Mouse (Mus musculus) Patski (cell line): ENCODE measurements at regions not wholly inside any gene's neighbourhood (a gene's known extent, or its start where the extent isn't known, plus 50 kb on each side); places are given as distances from the start of the nearest gene placed in this dataset.

Experiments
- ATAC-seq: fragments of 100-300 bp; one replicate; pipeline ENCODE4 v1.8.0; 2021
- CTCF ChIA-PET: fragments of 350-600 bp; sonication (Branson Sonifier 250); formaldehyde crosslinking; loops from one replicate; lab custom pipeline; 2022; ENCODE audit warnings: inconsistent platforms; lab: Charles Lee
- POLR2A ChIA-PET: fragments of 350-600 bp; sonication (Branson Sonifier 250); formaldehyde crosslinking; loops from one replicate; lab custom pipeline; 2022; ENCODE audit warnings: antibody characterized with exemption, inconsistent platforms; lab: Charles Lee
- DNase-seq: peaks from one replicate; pipeline ENCODE4 v3.0.0-alpha.2; 2011; ENCODE audit warnings: low read depth, low spot score
- H3K27me3 ChIP-seq: fragments of 371-371 bp; one replicate; pipeline ENCODE4 v1.5.1; 2021
- CTCF ChIP-seq: fragments of 100-300 bp; IDR thresholded peaks from one replicate; pipeline ENCODE4 v1.5.1; 2021
- in situ Hi-C: fragments of 300-500 bp; cut with MboI; formaldehyde crosslinking; loops from 3 replicates; pipeline ENCODE4 v1.11.1; 2018; ENCODE audit warnings: low pct_unique_long_range_greater_than_20kb, mixed read lengths

DNA sequence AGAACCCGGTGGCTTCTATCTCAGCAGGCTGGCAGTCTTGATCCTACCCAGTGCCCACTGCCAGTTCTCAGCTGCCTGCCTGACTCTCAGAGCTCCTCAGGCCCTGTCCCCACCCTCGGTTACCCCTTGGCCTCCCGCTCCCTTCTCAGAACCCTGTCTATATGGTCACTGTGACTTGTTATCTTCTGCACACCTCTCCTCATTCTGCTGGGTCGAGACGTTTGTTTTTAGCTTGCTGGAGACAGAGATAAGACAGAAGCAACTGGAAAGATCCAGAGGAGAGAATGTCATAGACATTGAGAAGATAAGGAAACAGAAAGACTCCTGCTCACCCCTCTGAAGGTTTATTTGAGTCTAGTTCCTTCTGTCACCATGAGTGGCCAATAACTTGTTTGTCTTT lies 53.8 kb upstream of the Phc1 start:
- in situ Hi-C loops = loop anchor here (5.0 to 25.0 kb wide), 4 partner anchors 87 to 832 kb away; partner anchors contain the start of gene M6pr
- H3K27me3 ChIP-seq = peaks cover 7% of the 10 kb centered on the region
- ATAC-seq (no peak), DNase-seq (no peak)
- ChIA-PET POLR2A (no interaction called here), CTCF (no interaction called here)
- TF ChIP-seq CTCF = no peak

- ATAC-seq (no peak), DNase-seq (no peak)
- POLR2A ChIA-PET = no interaction called here
- in situ Hi-C loops = loop anchor here (5.0 to 25.0 kb wide), 4 partner anchors 86 to 831 kb away; partner anchors contain the start of gene M6pr
- no peak for TF ChIP-seq CTCF
- CTCF ChIA-PET = no interaction called here
- H3K27me3 ChIP-seq = peaks cover 7% of the 10 kb centered on the region
Measured at GRCm38 (mm10) chr6:122393231-122393881, 53.0 kb upstream of the Phc1 start.

- ATAC-seq (peak; percentile 85), DNase-seq (peak; percentile 1)
- H3K27me3 ChIP-seq = peaks cover 11% of the 10 kb centered on the region
- TF ChIP-seq CTCF = peak; percentile 94
- in situ Hi-C loops = loop anchor here (5.0 to 25.0 kb wide), 4 partner anchors 85 to 830 kb away; partner anchors contain the start of gene M6pr
- POLR2A ChIA-PET = no interaction called here
- CTCF ChIA-PET = interaction anchor here (0.6 kb wide), 1 partner anchor 9 kb away, joined by 4 read pairs; no protein-coding TSS in a partner anchor
Measured at GRCm38 (mm10) chr6:122391725-122392667, 51.6 kb upstream of the Phc1 start.

- in situ Hi-C loops = loop anchor here (5.0 to 25.0 kb wide), 4 partner anchors 84 to 829 kb away; partner anchors contain the start of gene M6pr
- POLR2A ChIA-PET = no interaction called here
- CTCF ChIA-PET = no interaction called here
- no peak for ATAC-seq
- no peak for DNase-seq
- H3K27me3 ChIP-seq = peaks cover 11% of the 10 kb centered on the region
- TF ChIP-seq CTCF = no peak
Measured at GRCm38 (mm10) chr6:122391126-122391525, 50.8 kb upstream of the Phc1 start.

DNA sequence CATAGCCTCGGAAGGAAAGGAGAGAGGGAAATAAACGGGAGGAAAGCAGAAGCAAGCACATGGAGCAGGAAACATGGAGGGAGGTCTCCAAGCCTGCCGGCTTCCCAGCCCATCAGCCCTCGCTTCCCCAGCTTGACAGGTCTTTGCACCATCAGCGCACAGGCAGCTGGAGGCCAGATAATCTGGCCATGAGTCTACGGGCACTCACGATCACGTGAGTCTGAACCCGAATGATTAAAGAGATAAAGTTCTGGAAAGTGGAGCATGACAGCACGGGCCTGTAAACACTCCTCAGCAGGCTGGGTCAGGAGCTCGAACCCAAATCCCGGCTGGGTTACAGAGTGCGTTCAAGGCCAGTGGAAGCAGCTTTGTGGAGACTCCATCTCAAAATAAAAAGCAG lies 50.4 kb upstream of the Phc1 start:
- peaks cover 11% of the 10 kb centered on the region for H3K27me3 ChIP-seq
- no peak for ATAC-seq
- DNase-seq = no peak
- ChIA-PET POLR2A (no interaction called here), CTCF (no interaction called here)
- TF ChIP-seq CTCF = no peak
- in situ Hi-C loops = loop anchor here (5.0 to 25.0 kb wide), 4 partner anchors 83 to 828 kb away; partner anchors contain the start of gene M6pr
